Mouse (Mus musculus) naive thymus-derived CD4-positive, alpha-beta T cell, adult 2 months (primary cell): Measurements from ENCODE around the gene Gm10377.
"Not testable (repeated sequence)": the region's sequence is repeated elsewhere in the genome, so short reads cannot be mapped to it uniquely, and the experiment has no call there.

Experiments used
- DNase-seq: peaks from one replicate; pipeline ENCODE4 v3.0.0-alpha.2; 2011; ENCODE audit warnings: low read depth

Gm10377 gene

DNA sequence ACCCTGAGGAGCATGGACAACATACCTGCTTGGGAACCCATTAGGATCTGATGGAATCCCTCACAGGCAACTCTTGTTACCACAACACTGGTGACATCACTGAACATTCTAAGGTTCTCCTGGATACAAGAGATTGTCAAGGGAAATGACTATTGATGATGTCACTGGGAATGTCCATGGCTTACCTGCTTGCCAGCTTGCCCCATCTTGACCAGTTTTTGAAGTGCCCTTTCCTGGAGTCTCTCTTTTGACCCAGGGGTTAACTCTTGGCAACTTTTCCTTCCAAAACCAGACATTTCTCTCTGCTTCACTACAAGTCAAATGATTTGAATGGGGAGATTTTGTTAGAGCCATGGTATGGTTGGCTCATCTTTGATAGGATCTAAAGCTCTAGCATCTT is at the start of gene Gm10377:
Gene Gm10377, minus strand, starts transcription at position 101 of the 400 bp plus-strand sequence.
- DNase-seq, result not testable (repeated sequence)

DNA sequence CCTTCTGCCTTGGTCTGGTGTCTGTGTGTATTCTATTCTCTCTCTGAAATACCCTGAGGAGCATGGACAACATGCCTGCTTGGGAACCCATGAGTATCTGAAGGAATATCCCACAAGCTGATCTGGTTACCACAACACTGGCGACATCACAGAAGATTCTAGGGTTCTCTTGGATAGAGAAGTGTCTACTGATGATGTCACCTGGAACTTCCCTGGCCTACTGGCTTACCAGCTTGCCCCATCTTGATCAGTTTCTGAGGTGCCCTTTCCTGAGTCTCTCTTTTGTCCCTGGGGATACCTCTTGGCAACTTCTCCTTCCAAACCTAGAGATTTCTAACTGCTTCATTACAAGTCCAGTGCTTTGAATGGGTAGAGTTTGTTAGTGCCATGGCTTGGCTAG is 29.1 kb downstream of the Gm10377 start, which contains the start of gene Gm3015:
Gene Gm3015, minus strand, starts transcription at position 101 of the 400 bp plus-strand sequence.
- not testable (repeated sequence) for DNase-seq
